Mouse (Mus musculus) frontal cortex, postnatal 10 days (tissue): ENCODE results near the gene Cd28.
"Not testable (repeated sequence)": the region's sequence is repeated elsewhere in the genome, so short reads cannot be mapped to it uniquely, and the experiment has no call there.

Experiments used
- DNase-seq, 2 experiments: peaks; one replicate each; pipeline ENCODE4 v3.0.0; 2022; ENCODE audit warnings: low spot score in 2 of 2, mixed read lengths in 1 of 2

Cd28 gene

DNA sequence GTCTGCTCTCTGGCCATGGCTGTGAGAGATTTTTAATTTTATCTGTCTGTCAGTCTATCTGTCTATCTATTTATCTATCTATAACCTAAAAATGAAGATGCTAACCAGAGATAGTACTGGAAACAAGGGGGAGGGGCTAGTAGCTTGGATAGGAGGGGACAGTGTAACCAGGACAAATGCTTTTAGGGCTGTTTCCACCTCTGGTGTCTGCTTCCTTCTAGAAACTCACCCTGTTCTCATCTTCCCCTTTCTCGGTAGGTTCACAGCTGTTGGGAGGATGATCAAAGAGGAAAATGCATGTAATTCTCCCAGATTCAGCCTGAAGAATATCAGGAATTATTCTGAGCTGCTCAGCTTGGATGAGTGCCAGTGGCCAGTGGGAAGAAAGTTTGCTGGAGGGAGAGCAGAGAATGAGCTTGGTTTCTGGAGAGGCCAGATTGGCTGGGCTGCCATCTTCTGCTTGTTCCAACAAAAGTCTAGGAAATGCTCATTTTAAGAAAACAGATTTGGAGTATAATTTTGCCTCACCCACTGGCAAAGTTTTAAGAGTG, 83.3 kb downstream of the Cd28 start:
- DNase-seq, result no peak

DNA sequence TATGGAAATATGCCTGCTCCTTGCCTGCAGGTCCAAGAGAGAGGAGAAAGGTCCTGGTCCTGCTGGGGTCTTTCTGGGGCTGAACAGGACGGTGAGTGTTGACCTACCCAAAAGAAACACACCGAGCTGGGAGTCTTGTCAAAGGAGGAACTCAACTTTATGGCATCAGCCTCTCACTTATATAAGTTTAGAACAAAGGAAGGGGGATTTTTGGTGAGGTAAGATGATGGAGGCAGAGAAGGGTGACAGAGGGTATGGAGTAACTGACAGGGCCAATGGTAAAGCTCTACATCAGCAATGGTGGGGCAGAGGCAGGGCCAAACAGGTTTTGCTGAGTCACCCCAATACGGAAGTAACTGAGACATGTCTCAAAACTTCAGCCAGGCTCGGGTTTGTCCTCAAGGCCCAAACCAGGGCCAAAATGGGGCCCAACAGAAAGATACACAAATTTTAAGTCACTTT, 84.6 kb downstream of the Cd28 start:
- DNase-seq, result no peak

DNA sequence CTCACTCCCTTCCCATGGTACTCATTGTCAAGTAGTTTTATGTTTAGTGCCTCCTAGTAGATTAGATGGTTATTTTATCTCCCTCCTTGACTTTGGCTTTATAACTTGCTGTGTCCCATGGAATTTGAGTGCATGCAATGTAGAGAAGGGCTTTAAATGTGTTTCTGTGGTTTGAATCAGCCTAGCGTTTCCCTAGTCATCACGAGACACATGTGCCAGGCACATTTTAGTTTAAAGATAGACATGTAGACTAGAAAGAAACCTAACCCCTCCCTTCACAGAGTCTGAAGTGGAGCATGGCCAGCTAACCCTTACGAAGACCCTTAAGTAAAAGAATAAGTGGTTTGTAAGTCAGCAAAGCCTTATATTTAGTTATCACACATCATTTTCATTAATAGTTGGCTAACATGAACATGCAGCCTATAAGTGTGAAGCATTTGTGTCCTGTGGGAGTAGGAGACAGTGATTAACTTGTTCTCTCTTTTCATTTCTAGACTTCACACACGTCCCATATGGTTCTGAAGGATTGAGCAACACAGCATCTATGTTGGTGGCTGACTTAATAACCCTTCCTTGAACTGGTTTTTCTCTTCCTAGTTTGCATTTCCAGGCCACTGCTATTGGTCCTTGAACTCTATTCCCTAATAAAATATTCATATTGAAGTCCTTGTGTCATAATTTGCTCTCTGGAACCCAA, 86.7 kb downstream of the Cd28 start:
- no peak for DNase-seq

GRCm38 (mm10) chr1:60803825-60804696, 87.5 kb downstream of the Cd28 start:
- no peak for DNase-seq

- DNase-seq, result no peak
These were observed 88.6 kb downstream of the Cd28 start for GRCm38 (mm10) chr1:60805178-60805577.

DNA sequence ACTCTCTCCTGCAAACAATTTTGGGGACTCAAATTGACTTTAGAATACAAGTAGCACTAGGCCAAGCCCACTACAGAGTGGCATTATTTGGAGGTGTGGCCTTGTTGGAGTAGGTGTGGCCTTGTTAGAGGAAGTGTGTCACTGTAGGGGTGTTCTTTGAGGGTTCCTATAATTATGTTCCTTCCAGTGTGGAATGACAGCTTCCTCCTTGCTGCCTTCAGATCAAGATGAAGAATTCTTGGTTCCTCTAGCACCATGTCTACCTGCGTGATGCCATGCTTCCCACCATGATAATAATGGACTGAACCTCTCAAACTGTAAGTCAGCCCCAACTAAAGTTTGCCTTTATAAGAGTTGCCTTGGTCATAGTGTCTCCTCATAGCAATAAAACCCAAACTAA, 91.1 kb downstream of the Cd28 start:
- no peak for DNase-seq

DNA sequence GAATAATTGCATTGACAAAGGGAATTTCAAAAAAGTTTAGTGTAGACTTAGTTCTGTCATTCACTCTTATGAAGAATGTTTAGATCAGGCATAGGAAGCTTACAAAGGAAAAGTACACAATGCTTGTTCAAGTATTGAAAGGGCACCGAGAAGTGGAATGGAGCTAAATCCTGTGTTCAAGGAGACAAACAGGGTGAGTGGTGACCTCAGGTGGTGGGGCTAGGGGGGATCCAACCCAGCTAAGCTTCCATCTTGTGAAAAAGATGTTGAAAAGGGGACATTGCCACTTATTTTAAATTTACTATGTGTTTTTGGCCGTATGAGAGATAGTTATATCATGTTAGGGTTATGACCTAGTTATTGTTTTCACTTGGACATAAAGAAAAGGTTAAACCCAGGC, 91.9 kb downstream of the Cd28 start:
- DNase-seq, result no peak

DNA sequence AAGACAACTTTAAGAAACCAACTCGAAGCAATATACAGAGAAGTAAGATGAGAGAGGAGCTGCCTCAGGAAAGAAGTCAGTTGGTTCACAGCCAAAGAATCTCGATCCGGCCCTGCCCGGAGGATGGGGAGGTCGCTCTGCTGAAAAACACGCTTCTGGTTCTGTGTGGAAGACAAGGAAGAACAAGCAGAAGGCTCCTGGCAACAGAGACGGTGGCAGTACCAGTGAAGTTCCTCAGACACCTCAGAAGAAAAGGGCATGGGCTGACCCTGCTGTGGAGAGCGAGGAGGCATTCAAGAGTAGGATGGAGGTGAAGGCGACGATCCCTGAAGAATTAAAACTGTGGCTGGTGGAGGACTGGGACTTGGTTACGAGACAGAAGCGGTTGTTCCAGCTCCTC, 92.6 kb downstream of the Cd28 start:
- no peak for DNase-seq

DNA sequence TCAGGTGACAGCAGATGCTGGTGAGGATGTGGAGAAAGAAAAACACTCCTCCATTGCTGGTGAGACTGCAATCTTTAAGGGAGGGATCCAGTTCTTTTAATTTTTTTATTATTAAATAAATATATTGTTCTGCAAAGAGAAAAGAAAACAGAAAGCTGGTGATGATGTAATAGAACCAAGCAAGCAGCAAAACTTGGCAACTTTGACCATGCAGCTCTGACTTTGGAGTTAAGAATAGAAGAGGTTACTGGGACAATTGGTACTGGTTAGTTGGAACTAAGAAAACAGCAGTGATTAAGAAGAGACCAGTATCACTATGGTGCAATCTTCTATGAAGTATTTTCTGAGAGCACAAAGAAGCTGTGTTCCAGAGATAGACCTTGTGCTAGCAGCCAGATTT, 94.2 kb downstream of the Cd28 start:
- DNase-seq, result no peak

GRCm38 (mm10) chr1:60811998-60812397, 95.4 kb downstream of the Cd28 start:
- DNase-seq, result no peak

- DNase-seq, result no peak
These were observed 96.8 kb downstream of the Cd28 start for GRCm38 (mm10) chr1:60813411-60813810.

- DNase-seq, result no peak
These were observed 99.3 kb downstream of the Cd28 start for GRCm38 (mm10) chr1:60815912-60816311.

GRCm38 (mm10) chr1:60818491-60818890, 101.9 kb downstream of the Cd28 start:
- DNase-seq, result not testable (repeated sequence)

DNA sequence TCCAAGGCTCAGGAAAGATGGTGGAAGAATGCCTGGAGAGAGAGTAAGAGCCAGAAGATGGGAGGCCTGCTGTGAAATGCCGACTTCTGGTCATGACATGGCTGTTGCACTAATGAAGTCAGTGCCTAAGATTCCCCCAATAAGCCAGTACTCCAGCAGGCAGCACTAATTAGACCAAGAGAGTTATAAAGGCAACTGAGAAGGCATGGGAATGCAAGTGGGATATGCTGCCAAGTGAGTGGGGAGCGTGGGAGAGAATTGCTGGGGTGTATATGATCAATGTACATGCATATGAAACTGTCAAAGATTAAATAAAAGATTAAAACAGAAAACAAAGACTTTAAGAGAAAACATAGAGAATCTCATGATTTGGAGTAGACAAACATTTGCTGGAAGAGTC, 103.4 kb downstream of the Cd28 start:
- no peak for DNase-seq

DNA sequence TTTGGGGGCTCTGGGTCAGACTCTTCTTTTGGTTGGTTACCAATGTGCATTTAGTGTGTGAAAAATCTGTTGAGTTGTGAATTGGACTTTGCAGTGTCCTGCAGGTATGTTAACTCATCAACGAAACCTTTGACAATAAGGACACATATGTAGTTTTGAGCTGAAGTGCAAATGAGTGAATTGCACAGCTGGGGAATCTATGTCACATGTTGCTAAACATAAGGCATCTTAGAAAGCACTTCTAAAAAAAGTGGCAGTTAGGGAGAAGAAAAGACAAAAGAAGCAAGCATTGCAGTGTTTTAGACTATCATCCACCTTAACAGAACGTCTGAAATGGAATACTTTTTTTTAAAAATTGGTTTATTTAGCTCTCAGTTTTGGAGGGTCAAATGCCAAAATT, 104.4 kb downstream of the Cd28 start:
- DNase-seq, result no peak

DNA sequence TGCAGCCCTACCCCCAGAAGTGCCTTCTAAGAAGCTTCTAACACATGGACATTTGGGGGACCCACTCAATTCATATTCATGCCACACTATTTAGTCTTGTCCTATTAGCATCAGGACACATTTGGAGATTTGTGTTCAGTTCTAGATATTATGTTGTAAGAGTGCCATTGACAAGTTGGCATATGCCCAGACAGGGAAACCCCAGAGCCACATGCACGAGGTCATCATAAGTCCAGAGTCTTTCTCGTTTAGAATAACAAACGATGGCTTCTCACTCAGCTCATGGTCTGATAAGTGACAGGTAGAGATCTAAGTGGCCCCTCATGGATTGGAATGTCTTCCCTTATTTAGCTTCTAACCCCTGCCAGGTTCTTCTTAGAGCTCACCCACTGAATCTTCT, 105.0 kb downstream of the Cd28 start:
- DNase-seq, result no peak
